Mouse (Mus musculus) small intestine, adult 2 months (tissue): Measurements from ENCODE around the gene Sh3pxd2a.

ENCODE experiments used
- CTCF ChIP-seq: fragments of 200-500 bp; IDR thresholded peaks from 2 replicates; pipeline ENCODE4 v1.5.1; 2012; ENCODE audit warnings: low read depth, mild to moderate bottlenecking, control low read depth, inconsistent platforms, low read length, moderate library complexity, mixed read lengths; ENCODE audit not compliant: insufficient replicate concordance, insufficient read length; ENCODE audit errors: extremely low read depth
- POLR2A ChIP-seq: fragments of 200-500 bp; IDR thresholded peaks from 2 replicates; pipeline ENCODE4 v1.6.1; 2012; ENCODE audit warnings: low read depth, mild to moderate bottlenecking, control low read depth, inconsistent platforms, low read length, moderate library complexity

GRCm38 (mm10) chr19:47451476-47452113, 12.6 kb downstream of the Sh3pxd2a start:
- TF ChIP-seq CTCF = no peak
- no peak for TF ChIP-seq POLR2A
